Mouse (Mus musculus): ENCODE measurements around the gene Fxyd3.

DNA sequence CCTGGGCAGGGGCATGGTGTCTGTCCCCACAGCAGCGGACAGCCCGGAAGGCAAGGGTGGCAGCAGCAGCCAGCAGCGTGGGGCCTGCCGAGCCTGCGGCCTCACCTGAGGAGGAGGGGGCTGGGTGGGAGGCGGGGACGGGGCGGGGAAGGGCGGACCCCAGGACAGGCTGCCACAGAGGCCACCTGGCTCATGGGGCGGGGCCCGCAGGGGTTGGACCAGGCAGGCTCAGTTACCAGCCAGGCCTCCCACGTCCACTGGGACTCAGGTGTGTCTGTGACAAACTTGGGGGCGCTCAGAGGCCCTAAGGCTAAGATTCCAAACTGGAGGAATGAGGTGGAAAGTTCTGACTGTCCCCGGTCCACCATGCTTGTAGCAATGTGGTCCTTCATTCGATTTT, 38.7 kb upstream of the Fxyd3 start, which contains the start of gene Hpn:
- TF ChIP-seq CTCF (IDR thresholded peaks at IDR 0.05; ENCODE audit: low read depth, low read length) (no peak), POLR2A (IDR thresholded peaks at IDR 0.05; ENCODE audit: insufficient read depth, low read length) (no peak), EP300 (IDR thresholded peaks at IDR 0.05; ENCODE audit: insufficient read depth, low read depth, low read length) (no peak)

All from ES-Bruce4 (cell line).